Mouse (Mus musculus) spleen, adult 2 months (tissue): Measurements from ENCODE around the gene Alg14.

ENCODE experiments used
- CTCF ChIP-seq: fragments of 200-500 bp; IDR thresholded peaks from 2 replicates; pipeline ENCODE4 v1.5.1; 2011; ENCODE audit warnings: mild to moderate bottlenecking, inconsistent platforms; ENCODE audit not compliant: insufficient read depth, insufficient read length, insufficient replicate concordance; ENCODE audit errors: extremely low read depth
- POLR2A ChIP-seq: fragments of 200-500 bp; IDR thresholded peaks from 2 replicates; pipeline ENCODE4 v1.6.1; 2011; ENCODE audit warnings: low read depth, low read length, inconsistent platforms

- TF ChIP-seq CTCF, result no peak
- TF ChIP-seq POLR2A, result no peak
These were observed 67.3 kb downstream of the Alg14 start for GRCm38 (mm10) chr3:121358850-121359249.
